Mouse (Mus musculus): Measurements from ENCODE around the gene Rpap3.

The Rpap3 gene

GRCm38 (mm10) chr15:97728804-97729203 lies 23.2 kb upstream of the Rpap3 start:
- DNase-seq = peak; percentile 85

GRCm38 (mm10) chr15:97728394-97728793 lies 22.8 kb upstream of the Rpap3 start:
- DNase-seq = no peak

GRCm38 (mm10) chr15:97727520-97727919 lies 21.9 kb upstream of the Rpap3 start:
- no peak for DNase-seq

- DNase-seq = no peak
Measured at GRCm38 (mm10) chr15:97727048-97727447, 21.4 kb upstream of the Rpap3 start.

- no peak for DNase-seq
Measured at GRCm38 (mm10) chr15:97726310-97726709, 20.7 kb upstream of the Rpap3 start.

GRCm38 (mm10) chr15:97725198-97725785 lies 19.7 kb upstream of the Rpap3 start:
- DNase-seq = no peak

- DNase-seq = no peak
Measured at GRCm38 (mm10) chr15:97724346-97725197, 18.9 kb upstream of the Rpap3 start.

- DNase-seq = no peak
Measured at GRCm38 (mm10) chr15:97723536-97724345, 18.1 kb upstream of the Rpap3 start.

GRCm38 (mm10) chr15:97721008-97721701 lies 15.5 kb upstream of the Rpap3 start:
- peak; percentile 46 for DNase-seq

GRCm38 (mm10) chr15:97720026-97720675 lies 14.5 kb upstream of the Rpap3 start:
- peak; percentile 47 for DNase-seq

- DNase-seq = no peak
Measured at GRCm38 (mm10) chr15:97719494-97719893, 13.9 kb upstream of the Rpap3 start.

- DNase-seq = no peak
Measured at GRCm38 (mm10) chr15:97718535-97719155, 13.0 kb upstream of the Rpap3 start.

- DNase-seq = peak; percentile 57
Measured at GRCm38 (mm10) chr15:97717861-97718534, 12.4 kb upstream of the Rpap3 start.

GRCm38 (mm10) chr15:97716782-97717181 lies 11.2 kb upstream of the Rpap3 start:
- DNase-seq = no peak

- DNase-seq = no peak
Measured at GRCm38 (mm10) chr15:97715734-97716133, 10.1 kb upstream of the Rpap3 start.

GRCm38 (mm10) chr15:97715083-97715482 lies 9.5 kb upstream of the Rpap3 start:
- DNase-seq = no peak

GRCm38 (mm10) chr15:97712546-97712945 lies 6.9 kb upstream of the Rpap3 start:
- DNase-seq = no peak

GRCm38 (mm10) chr15:97710906-97711305 lies 5.3 kb upstream of the Rpap3 start:
- no peak for DNase-seq

- no peak for DNase-seq
Measured at GRCm38 (mm10) chr15:97696616-97697015, 9.0 kb downstream of the Rpap3 start.

GRCm38 (mm10) chr15:97693411-97693810 lies 12.2 kb downstream of the Rpap3 start:
- no peak for DNase-seq

- DNase-seq = no peak
Measured at GRCm38 (mm10) chr15:97684118-97684517, 21.5 kb downstream of the Rpap3 start.

Measured in kidney, adult 11 months (tissue).